Mouse (Mus musculus): Measurements from ENCODE around the gene 1600002K03Rik.

1600002K03Rik gene

DNA sequence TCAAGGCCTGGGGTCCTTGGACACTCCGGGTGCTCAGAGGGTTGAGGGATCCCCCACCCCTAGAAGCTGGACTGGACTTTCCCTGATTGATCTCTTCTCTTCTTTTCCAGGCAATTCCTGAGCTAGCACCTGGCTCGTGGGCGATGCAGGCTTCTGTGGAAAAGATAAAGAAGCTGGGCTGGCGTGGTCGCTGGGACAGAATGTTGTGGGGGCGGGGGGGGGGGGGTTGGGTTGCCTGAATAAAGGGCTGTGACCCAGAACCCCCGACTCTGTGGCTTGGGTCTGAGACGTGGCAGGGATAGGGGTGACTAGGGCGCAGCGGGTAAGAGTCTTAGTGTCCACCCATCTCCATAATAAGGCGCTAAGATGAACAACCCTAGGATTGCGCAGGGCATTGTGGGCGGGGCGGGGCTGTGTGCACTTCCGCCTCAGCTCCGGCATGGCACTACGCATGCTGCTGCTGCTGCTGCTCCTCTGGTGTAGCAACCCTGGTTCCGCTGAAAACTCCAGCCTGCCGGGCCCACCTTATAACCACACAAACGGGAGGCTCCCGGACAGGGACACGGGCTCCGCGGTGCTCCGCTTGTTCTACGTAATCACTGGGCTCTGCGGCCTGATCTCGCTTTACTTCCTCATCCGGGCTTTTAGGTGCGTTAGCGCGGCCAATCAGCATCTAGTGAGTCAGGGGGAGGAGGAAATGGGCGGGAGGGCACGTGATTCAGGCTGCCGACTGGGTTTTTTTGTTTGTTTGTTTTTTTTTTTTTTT lies at the start of gene 1600002K03Rik:
Gene 1600002K03Rik, plus strand, starts transcription at position 418 of the 766 bp plus-strand sequence.
- peak; percentile 90 to 94 for DNase-seq

GRCm38 (mm10) chr10:80123932-80124562 lies 48.7 kb upstream of the 1600002K03Rik start:
- no peak for DNase-seq

GRCm38 (mm10) chr10:80127920-80128319 lies 44.8 kb upstream of the 1600002K03Rik start:
- no peak for DNase-seq

DNA sequence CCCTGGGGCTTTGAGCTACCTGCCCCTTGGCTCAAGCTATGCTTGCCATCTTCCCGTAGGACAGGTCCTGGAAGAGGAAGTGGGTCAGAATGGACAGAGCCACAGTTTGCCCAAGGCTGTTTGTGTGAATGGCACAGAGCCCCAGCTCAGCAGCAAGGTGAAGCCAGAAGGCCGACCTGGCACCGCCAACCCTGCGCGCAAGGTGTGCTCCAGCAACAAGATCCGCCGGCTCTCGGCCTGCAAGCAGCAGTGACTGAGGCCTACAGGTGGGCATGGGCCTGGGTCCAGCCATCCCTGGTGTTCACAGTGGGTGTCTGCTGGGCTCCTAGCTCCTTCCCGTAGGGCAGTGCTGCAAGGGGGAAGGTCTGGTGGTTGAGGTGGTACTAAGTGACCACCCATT lies 42.9 kb upstream of the 1600002K03Rik start:
- peak in 1 of 2 experiments; percentile 55 for DNase-seq

- peak; percentile 73 to 85 for DNase-seq
Measured at GRCm38 (mm10) chr10:80130403-80131031, 42.2 kb upstream of the 1600002K03Rik start.

DNA sequence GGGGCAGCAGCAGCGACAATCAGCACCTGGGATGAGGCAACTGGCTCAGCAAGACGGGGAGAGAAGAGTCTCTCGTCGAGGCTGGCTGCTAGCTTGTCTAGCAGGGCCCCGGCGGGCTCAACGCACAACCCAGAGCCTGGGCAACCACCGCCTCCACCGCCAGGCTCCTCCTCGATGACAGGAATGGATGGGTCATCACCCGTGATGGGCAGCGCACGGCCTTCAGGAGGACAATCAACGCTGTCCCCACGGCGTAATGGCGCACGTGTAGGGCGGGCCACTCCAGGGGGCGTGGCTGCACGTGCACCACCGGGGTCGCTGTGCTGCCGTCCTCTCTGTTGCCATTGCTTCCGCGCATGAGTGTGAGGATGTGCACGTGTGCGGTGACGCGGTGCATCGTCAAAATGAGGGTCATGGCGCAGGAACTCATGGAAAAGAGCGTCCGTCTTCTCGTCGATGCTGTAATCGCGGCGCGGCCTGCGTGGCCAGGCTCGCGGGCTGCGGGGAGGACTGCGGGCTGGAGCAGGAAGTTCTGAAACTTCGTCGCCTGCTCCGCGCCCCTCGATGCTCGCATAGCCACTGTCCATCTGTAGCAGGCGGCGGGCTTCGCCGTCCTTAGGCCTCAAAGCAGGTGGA lies 41.3 kb upstream of the 1600002K03Rik start:
- peak in 1 of 2 experiments; percentile 51 for DNase-seq

DNA sequence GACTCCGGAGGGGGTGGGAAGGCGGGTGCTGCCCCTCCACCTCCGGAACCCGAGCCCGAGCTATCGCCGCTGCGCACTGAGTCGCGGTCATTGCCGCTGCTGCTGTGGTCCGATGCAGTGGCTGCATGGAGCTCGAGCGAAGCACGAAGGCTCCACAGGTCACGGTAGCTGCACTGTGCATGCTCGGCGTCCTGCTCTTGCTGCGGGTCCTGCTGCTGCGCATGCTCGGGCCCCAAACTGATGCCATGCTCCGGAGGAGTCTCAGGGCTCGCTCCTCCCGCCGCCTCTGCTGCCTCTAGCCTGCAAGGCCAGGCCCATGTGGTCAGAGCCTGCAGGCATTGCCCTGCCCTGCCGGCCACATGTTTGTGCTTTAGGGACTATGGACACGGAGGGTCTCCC lies 40.8 kb upstream of the 1600002K03Rik start:
- no peak for DNase-seq

DNA sequence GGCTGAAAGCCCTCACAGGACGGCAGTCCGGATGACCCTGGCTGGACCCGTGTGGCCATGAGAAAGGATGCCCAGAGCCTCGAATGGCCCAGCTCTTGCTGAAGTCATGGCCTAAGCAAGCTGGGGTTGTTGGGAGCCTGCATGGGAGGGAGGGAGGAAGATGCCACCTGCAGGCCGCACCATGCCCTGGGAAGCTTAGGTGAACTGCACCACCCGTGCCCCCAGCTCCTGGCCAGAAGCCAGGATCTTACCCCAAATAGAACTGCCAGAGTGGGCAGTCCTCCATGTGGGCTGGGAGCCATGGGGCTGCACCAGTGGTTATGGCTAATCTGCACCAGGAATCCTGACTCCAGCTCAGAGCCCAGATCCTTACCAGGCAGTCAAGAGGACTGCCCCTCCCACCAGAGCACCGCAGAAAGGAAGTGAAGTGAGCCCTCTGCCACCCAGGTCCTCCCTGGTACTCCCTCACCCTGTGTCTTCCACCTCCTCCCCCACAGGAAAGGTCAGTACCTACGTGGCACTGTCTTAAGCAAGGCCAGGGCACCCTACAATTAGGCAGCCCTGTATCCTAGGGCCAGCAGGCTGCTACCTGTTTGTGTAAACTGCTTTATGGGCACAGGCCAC lies 39.4 kb upstream of the 1600002K03Rik start:
- peak in 1 of 2 experiments; percentile 71 for DNase-seq

- peak; percentile 53 to 78 for DNase-seq
Measured at GRCm38 (mm10) chr10:80134421-80134820, 38.3 kb upstream of the 1600002K03Rik start.

- DNase-seq, result no peak
Measured at GRCm38 (mm10) chr10:80135161-80135560, 37.6 kb upstream of the 1600002K03Rik start.

DNA sequence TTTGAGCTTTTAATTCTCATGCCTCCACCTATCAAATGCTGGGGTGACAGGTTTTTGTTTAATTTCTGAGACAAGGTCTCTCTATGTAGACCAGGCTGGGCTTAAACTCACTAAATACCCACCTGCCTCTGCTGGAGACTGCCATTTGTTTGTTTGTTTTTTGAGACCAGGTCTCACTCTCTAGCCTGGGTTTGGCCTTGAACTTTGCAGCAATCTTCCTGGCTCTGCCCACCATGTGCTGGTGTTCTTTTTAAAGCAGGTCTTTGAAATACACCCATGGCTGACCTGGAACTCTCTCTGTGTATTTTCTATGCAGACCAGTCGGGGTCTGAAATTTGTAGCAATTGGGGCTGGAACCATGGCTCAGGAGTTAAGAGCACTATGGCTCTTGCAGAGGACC lies 37.1 kb upstream of the 1600002K03Rik start:
- DNase-seq, result no peak

GRCm38 (mm10) chr10:80136179-80136951 lies 36.4 kb upstream of the 1600002K03Rik start:
- peak in 1 of 2 experiments; percentile 43 for DNase-seq

- peak in 1 of 2 experiments; percentile 57 for DNase-seq
Measured at GRCm38 (mm10) chr10:80136952-80137625, 35.7 kb upstream of the 1600002K03Rik start.

DNA sequence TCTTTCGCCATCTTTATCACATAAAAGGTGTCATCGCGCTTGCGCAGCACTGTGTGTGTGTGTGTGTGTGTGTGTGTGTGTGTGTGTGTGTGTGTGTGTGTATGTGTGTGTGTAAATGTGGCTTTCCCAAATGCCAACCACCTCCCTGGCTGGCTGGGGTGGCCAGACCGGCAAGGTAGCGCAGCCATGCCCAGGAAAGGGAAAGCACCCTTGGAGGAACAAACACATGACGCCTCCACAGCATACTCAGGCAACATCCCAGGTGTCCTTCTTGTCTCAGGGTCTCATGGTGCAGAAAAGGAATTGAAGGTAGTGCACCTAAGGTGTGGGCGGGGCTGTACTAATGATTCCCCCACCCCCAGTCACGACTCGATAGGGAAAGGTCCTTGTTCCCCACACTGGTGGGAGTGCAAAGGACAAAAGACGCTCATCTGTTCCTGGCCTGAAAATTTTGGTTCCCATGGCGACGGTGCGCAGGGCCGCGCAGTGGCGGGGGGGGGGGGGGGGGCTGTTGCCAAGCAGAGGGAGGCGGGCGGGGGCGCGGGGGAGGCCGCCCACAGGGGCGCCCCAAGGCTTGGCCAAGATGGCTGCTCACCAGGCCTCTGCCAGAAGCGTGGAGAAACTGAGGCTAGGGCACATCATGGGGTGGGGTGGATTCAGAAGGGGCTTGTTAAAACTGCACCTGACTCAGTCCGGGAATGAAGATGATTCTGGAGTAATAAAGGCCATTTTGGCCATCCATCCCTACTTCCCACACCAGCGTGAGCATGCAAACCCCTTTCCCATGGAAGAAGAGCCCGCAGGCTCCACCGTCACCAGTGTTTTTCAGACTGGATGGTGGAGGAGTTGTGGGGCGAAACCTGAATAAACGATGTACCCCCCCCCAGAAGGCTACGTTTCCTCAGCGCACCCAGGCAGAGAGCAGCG lies 34.9 kb upstream of the 1600002K03Rik start:
- no peak for DNase-seq

GRCm38 (mm10) chr10:80138553-80139438 lies 33.9 kb upstream of the 1600002K03Rik start, which contains the start of gene Atp5d:
Atp5d (plus strand) TSS chr10:80138632.
- DNase-seq, result peak; percentile 64 to 86

DNA sequence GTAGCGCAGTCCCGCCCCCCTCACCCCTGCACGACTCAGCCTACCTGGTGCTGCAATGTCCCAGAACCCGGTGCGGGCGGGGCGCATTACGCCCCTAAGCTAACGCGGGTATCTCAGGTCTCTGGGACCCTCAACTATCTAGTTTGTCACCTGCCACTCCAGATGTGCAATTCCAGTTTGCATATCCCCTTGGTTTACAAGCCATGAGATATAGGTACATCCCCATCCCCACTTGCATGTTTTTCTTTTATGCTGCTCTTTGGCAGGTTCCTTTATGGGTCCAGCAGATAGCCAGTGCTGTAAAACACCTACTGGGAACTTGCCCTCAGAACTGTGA lies 33.3 kb upstream of the 1600002K03Rik start:
- no peak for DNase-seq

GRCm38 (mm10) chr10:80139975-80140665 lies 32.6 kb upstream of the 1600002K03Rik start:
- DNase-seq, result no peak

GRCm38 (mm10) chr10:80140666-80141035 lies 32.1 kb upstream of the 1600002K03Rik start, which contains the start of gene Cbarp:
Cbarp (minus strand) TSS chr10:80140835.
- DNase-seq, result no peak
